Mouse (Mus musculus) heart, adult 2 months (tissue): Measurements from ENCODE around the gene Tm4sf20.

Source experiments
- CTCF ChIP-seq: fragments of 200-600 bp; IDR thresholded peaks from 2 replicates; pipeline ENCODE4 v1.8.1; 2022; ENCODE audit warnings: antibody characterized with exemption, mild to moderate bottlenecking, moderate library complexity
- POLR2A ChIP-seq: fragments of 200-500 bp; IDR thresholded peaks from 2 replicates; pipeline ENCODE4 v1.6.1; 2011; ENCODE audit warnings: mild to moderate bottlenecking, low read depth, low read length, control low read depth; ENCODE audit not compliant: insufficient read depth

- TF ChIP-seq CTCF, result peak; percentile 10; the same call in 1 of the 2 replicates
- TF ChIP-seq POLR2A, result no peak
Measured at GRCm38 (mm10) chr1:82762274-82762673, 6.0 kb downstream of the Tm4sf20 start.
